Mouse (Mus musculus): Measurements from ENCODE around the gene Myoz1. TPM values are rescaled to one million over a fixed set of nuclear protein-coding genes. Genes with fewer than 3 reads are reported as not detected.
"Not testable (repeated sequence)": the region's sequence is repeated elsewhere in the genome, so short reads cannot be mapped to it uniquely, and the experiment has no call there.

Gene Myoz1
- not detected in 2 replicates for polyA plus RNA-seq (2011; ENCODE audit: insufficient read length, low read depth, missing spikeins)

GRCm38 (mm10) chr14:20656361-20656760 lies at the start of gene Myoz1:
Myoz1 (minus strand) TSS chr14:20656540.
- H3K4me3 ChIP-seq (ENCODE audit: insufficient read depth, low read length), result no peak within 1 kb of the TSS
- TF ChIP-seq POLR2A (IDR thresholded peaks at IDR 0.05; ENCODE audit: low read depth, low read length) (no peak), CTCF (IDR thresholded peaks at IDR 0.05; ENCODE audit: borderline replicate concordance, insufficient read depth, low read length) (no peak)

DNA sequence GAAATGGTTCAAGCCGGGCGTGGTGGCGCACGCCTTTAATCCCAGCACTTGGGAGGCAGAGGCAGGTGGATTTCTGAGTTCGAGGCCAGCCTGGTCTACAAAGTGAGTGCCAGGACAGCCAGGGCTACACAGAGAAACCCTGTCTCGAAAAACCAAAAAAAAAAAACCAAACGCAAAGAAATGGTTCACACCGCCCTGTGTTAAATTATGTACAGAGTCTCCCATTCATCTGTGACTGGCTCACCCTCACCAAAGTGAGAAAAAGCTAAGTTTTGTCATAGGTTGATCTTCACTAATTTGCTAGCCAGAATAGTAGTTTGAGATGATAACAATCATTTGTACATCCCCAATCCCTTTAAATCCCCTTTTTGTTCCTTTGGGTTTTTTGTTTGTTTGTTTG lies 47.1 kb upstream of the Myoz1 start:
- H3K4me1 ChIP-seq (ENCODE audit: control insufficient read depth, insufficient read depth, low read length), result not testable (repeated sequence)

More at GRCm38 (mm10) chr14:20656361-20656760, at the start of gene Myoz1:
- H3K4me1 ChIP-seq (ENCODE audit: control insufficient read depth, insufficient read depth, low read length), result 0 out of 2 replicates have a peak, but pooled peaks cover 2% of the 10 kb centered on the region
- no peak within 1 kb of the TSS for H3K27ac ChIP-seq (ENCODE audit: insufficient read depth, low read length)

GRCm38 (mm10) chr14:20702741-20703381 lies 46.5 kb upstream of the Myoz1 start, which contains the start of gene Chchd1:
Chchd1 (plus strand) TSS chr14:20703006.
- Histone ChIP-seq H3K4me1 (ENCODE audit: control insufficient read depth, insufficient read depth, low read length) (peaks cover 6% of the 10 kb centered on the region), H3K27ac (ENCODE audit: insufficient read depth, low read length) (peak within 1 kb of the TSS; percentile 92), H3K4me3 (ENCODE audit: insufficient read depth, low read length) (peak within 1 kb of the TSS; percentile 77)
- TF ChIP-seq CTCF (IDR thresholded peaks at IDR 0.05; ENCODE audit: borderline replicate concordance, insufficient read depth, low read length) (no peak), POLR2A (IDR thresholded peaks at IDR 0.05; ENCODE audit: low read depth, low read length) (peak; percentile 74)

More for the DNA sequence above, 47.1 kb upstream of the Myoz1 start:
- not testable (repeated sequence) for H3K27ac ChIP-seq (ENCODE audit: insufficient read depth, low read length)
- H3K4me3 ChIP-seq (ENCODE audit: insufficient read depth, low read length), result peak overlapping the region; percentile 77

DNA sequence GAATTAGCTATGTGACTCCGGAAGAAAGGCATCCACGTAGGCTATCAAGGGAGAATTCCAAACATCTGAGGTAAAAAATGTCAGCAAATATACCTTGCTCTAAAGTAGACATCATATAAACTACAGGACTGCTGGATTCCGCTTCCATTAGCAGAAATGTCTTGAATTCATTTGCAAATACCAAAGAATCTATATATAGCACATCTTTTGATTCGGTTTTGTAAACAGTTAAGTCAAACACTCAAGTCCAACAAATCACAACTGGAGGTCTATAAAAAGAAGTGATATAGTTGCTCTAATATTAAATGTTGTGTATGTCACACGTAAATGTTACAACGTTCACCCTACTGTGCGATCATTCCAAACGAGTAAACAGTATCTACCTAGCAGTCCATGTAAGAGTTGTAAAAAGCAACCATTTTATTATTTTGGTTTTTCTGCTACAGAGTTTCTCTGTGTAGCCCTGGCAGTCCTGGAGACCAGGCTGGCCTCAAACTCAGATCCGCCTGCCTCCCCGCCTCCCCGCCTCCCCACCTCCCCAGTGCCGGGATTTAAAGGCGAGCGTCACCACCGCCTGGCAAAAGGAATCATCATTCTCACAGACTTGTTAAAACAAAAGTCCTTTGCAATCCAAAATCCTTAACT lies 45.9 kb upstream of the Myoz1 start:
- TF ChIP-seq CTCF (IDR thresholded peaks at IDR 0.05; ENCODE audit: borderline replicate concordance, insufficient read depth, low read length) (no peak), POLR2A (IDR thresholded peaks at IDR 0.05; ENCODE audit: low read depth, low read length) (no peak)

DNA sequence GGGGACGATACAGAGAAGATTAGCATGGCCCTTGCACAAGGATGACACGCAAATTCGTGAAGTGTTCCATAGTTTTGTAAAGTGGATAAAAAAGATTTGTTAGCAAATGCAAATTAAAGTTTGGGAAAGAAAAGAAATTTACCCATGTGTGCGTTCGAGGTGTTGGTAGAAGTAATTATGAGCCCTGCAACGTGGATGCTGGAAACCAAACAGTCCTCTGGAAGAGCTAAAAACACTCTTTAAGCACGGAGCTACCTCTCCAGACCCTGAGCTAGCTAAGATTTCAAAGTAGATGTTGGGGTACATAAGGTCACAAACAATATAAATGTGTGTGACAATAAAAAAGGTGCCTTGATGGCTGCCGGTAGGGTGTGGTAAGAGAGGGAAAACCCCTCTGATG lies 45.2 kb upstream of the Myoz1 start:
- no peak for TF ChIP-seq CTCF (IDR thresholded peaks at IDR 0.05; ENCODE audit: borderline replicate concordance, insufficient read depth, low read length)
- no peak for TF ChIP-seq POLR2A (IDR thresholded peaks at IDR 0.05; ENCODE audit: low read depth, low read length)
- H3K4me1 ChIP-seq (ENCODE audit: control insufficient read depth, insufficient read depth, low read length), result peaks cover 6% of the 10 kb centered on the region
- peak overlapping the region; percentile 77 for H3K4me3 ChIP-seq (ENCODE audit: insufficient read depth, low read length)
- H3K27ac ChIP-seq (ENCODE audit: insufficient read depth, low read length), result peak overlapping the region; percentile 92

More for the DNA sequence above, 45.9 kb upstream of the Myoz1 start:
- H3K27ac ChIP-seq (ENCODE audit: insufficient read depth, low read length), result peak overlapping the region; percentile 92
- peak overlapping the region; percentile 77 for H3K4me3 ChIP-seq (ENCODE audit: insufficient read depth, low read length)
- peaks cover 6% of the 10 kb centered on the region for H3K4me1 ChIP-seq (ENCODE audit: control insufficient read depth, insufficient read depth, low read length)

- H3K27ac ChIP-seq (ENCODE audit: insufficient read depth, low read length), result no peak overlapping the region
- TF ChIP-seq CTCF (IDR thresholded peaks at IDR 0.05; ENCODE audit: borderline replicate concordance, insufficient read depth, low read length) (no peak), POLR2A (IDR thresholded peaks at IDR 0.05; ENCODE audit: low read depth, low read length) (no peak)
- no peak overlapping the region for H3K4me3 ChIP-seq (ENCODE audit: insufficient read depth, low read length)
- H3K4me1 ChIP-seq (ENCODE audit: control insufficient read depth, insufficient read depth, low read length), result peaks cover 8% of the 10 kb centered on the region
These were observed 44.0 kb upstream of the Myoz1 start for GRCm38 (mm10) chr14:20700362-20700761.

DNA sequence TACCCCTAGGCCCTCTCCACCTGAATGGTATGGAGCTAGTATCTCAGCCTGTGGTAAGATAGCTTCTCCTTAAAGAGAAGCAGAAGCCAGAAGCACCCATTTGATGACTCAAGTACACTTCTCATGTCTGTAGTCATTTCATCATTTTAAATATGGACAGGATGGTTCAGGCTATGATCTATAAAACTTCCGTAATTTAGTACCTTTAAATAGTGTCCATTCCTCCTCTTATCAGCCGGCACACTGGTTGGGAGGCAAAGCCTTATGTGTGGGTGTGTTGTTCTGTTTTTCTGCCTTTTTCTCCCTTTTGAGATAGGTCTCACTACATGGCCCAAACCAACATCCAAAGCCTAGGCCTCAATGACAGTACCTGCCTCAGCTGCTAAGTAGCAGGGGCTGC lies 42.2 kb upstream of the Myoz1 start:
- no peak overlapping the region for H3K27ac ChIP-seq (ENCODE audit: insufficient read depth, low read length)
- TF ChIP-seq CTCF (IDR thresholded peaks at IDR 0.05; ENCODE audit: borderline replicate concordance, insufficient read depth, low read length), result no peak
- no peak for TF ChIP-seq POLR2A (IDR thresholded peaks at IDR 0.05; ENCODE audit: low read depth, low read length)
- peaks cover 8% of the 10 kb centered on the region for H3K4me1 ChIP-seq (ENCODE audit: control insufficient read depth, insufficient read depth, low read length)
- no peak overlapping the region for H3K4me3 ChIP-seq (ENCODE audit: insufficient read depth, low read length)

GRCm38 (mm10) chr14:20696986-20697385 lies 40.6 kb upstream of the Myoz1 start:
- peaks cover 8% of the 10 kb centered on the region for H3K4me1 ChIP-seq (ENCODE audit: control insufficient read depth, insufficient read depth, low read length)
- TF ChIP-seq POLR2A (IDR thresholded peaks at IDR 0.05; ENCODE audit: low read depth, low read length) (no peak), CTCF (IDR thresholded peaks at IDR 0.05; ENCODE audit: borderline replicate concordance, insufficient read depth, low read length) (no peak)
- peak overlapping the region; percentile 50 for H3K4me3 ChIP-seq (ENCODE audit: insufficient read depth, low read length)
- H3K27ac ChIP-seq (ENCODE audit: insufficient read depth, low read length), result 0 out of 2 replicates have a peak overlapping the region, but pooled peaks have one; percentile 14

GRCm38 (mm10) chr14:20695761-20696520 lies 39.6 kb upstream of the Myoz1 start:
- H3K4me3 ChIP-seq (ENCODE audit: insufficient read depth, low read length), result peak overlapping the region; percentile 50
- peaks cover 8% of the 10 kb centered on the region for H3K4me1 ChIP-seq (ENCODE audit: control insufficient read depth, insufficient read depth, low read length)
- peak overlapping the region; percentile 10; the same call in 1 of the 2 replicates for H3K27ac ChIP-seq (ENCODE audit: insufficient read depth, low read length)
- TF ChIP-seq POLR2A (IDR thresholded peaks at IDR 0.05; ENCODE audit: low read depth, low read length), result no peak
- no peak for TF ChIP-seq CTCF (IDR thresholded peaks at IDR 0.05; ENCODE audit: borderline replicate concordance, insufficient read depth, low read length)
